Mouse (Mus musculus) embryonic facial prominence, embryonic 14.5 days (tissue): ENCODE measurements around the gene Gpr37. TPM values are rescaled to one million over a fixed set of nuclear protein-coding genes. Genes with fewer than 3 reads are reported as not detected.

Source experiments
- ATAC-seq: fragments of 200-750 bp; cut with Nextera tagmentation; 2 replicates; pipeline ENCODE4 v1.8.0; 2017; ENCODE audit warnings: low read depth, moderate number of reproducible peaks, moderate TSS enrichment
- DNase-seq: peaks from one replicate; pipeline ENCODE4 v3.0.0-alpha.2; 2015; ENCODE audit warnings: low spot score
- H3K27ac ChIP-seq: fragments of 300-500 bp; sonication (generic); replicated peaks from 2 replicates; pipeline ENCODE4 v1.5.1; 2014; ENCODE audit warnings: low read depth, mild to moderate bottlenecking, low read length, moderate library complexity
- H3K27me3 ChIP-seq: fragments of 300-500 bp; sonication (generic); replicated peaks from 2 replicates; pipeline ENCODE4 v1.6.1; 2014; ENCODE audit warnings: low read length; ENCODE audit not compliant: control insufficient read depth, insufficient read depth
- H3K36me3 ChIP-seq: fragments of 300-500 bp; sonication (generic); 2 replicates; pipeline ENCODE4 v1.6.1; 2014; ENCODE audit warnings: low read length, mixed read lengths; ENCODE audit not compliant: control insufficient read depth, insufficient read depth
- H3K4me1 ChIP-seq: fragments of 300-500 bp; sonication (generic); 2 replicates; pipeline ENCODE4 v1.6.1; 2014; ENCODE audit warnings: antibody characterized with exemption, low read length; ENCODE audit not compliant: control insufficient read depth, insufficient read depth
- H3K4me2 ChIP-seq: fragments of 300-500 bp; sonication (generic); 2 replicates; pipeline ENCODE4 v1.6.1; 2014; ENCODE audit warnings: low read depth, mild to moderate bottlenecking, low read length, moderate library complexity, mixed read lengths
- H3K4me3 ChIP-seq: fragments of 300-500 bp; sonication (generic); 2 replicates; pipeline ENCODE4 v1.5.1; 2014; ENCODE audit warnings: low read depth, mild to moderate bottlenecking, low read length
- H3K9ac ChIP-seq: fragments of 300-500 bp; sonication (generic); 2 replicates; pipeline ENCODE4 v1.6.1; 2014; ENCODE audit warnings: low read depth, mild to moderate bottlenecking, low read length, moderate library complexity, mixed read lengths
- H3K9me3 ChIP-seq: fragments of 300-500 bp; sonication (generic); 2 replicates; pipeline ENCODE4 v1.6.1; 2016; ENCODE audit warnings: low read length; ENCODE audit not compliant: control insufficient read depth
- whole genome bisulfite sequencing: fragments of 180-500 bp; shearing (Covaris S2); extraction: QIAGEN DNeasy Blood & Tissue Kit; methylation state at CpG from one replicate; pipeline ENCODE4 v1.1.7; 2014; 5-methylcytosine and 5-hydroxymethylcytosine counted together
- polyA plus RNA-seq: library from polyadenylated mRNA; unstranded; fragments of >200 nt; fragmentation: Nextera tagmentation; extraction: Ambion mirVana; gene quantifications from 2 replicates; pipeline ENCODE4 v1.2.1, GENCODE M21; 2014

Gpr37 gene
- 3.7 and 4.0 TPM in 2 replicates for polyA plus RNA-seq

GRCm38 (mm10) chr6:25690629-25691028 lies at the start of gene Gpr37:
Gene Gpr37, minus strand, starts transcription at chr6:25690729.
- Histone ChIP-seq H3K27ac (peak within 1 kb of the TSS; percentile 39; the same call in 1 of the 2 replicates), H3K36me3 (no peaks in the 10 kb centered on the region), H3K9me3 (no peaks in the 10 kb centered on the region), H3K27me3 (peaks cover 15% of the 10 kb centered on the region), H3K4me2 (peak within 1 kb of the TSS; percentile 95), H3K9ac (peak within 1 kb of the TSS; percentile 62), H3K4me1 (peaks cover 13% of the 10 kb centered on the region; the same call in 1 of the 2 replicates), H3K4me3 (peak within 1 kb of the TSS; percentile 54)
- 33% methylated on average over 7 of the region's 7 CpGs for WGBS
- DNase-seq (no peak), ATAC-seq (no peak)

DNA sequence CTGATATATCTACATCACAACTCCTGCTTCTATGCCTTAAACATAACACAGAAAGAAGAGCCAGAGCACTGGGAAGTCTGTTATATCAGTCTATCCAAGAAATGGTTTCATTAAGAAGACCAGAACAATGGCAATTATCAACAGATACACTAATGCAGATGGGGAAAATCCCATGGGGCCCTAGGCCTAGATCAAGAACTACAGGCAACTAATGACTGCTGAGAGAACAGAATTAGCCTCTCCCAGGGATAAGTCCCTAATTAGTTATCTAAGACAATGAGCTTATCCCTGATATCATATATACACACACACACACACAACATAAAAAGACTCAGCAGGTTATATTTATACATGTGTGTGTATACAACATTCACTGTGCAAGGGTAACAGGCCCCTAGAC lies 46.0 kb upstream of the Gpr37 start:
- DNase-seq, result peak; percentile 45
- H3K36me3 ChIP-seq, result 0 out of 2 replicates have a peak, but pooled peaks cover under 1% of the 10 kb centered on the region
- peak; percentile 86; the same call in 1 of the 2 replicates for ATAC-seq

DNA sequence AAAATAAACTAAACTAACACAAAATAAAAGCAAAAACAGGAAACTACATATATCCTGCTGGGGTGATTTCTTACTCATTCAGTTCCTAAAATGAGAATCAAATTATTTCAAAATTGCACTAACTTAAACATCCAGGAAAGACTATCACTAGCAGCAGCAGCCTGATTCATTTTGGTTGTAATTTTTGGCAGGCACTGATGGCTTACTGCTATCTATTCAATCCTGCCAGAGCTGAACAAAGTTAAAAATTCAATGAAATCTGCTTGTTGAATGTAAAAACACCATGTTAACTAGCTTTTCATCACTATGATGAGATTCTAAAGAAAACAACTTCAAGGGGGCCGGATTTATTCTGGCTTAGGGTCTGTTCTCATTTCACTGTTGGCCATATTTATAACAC lies 36.0 kb upstream of the Gpr37 start:
- ATAC-seq (no peak), DNase-seq (no peak)
- H3K27ac ChIP-seq, result no peak overlapping the region
- no peaks in the 10 kb centered on the region for H3K9me3 ChIP-seq
- H3K36me3 ChIP-seq, result no peaks in the 10 kb centered on the region
- no peak overlapping the region for H3K4me3 ChIP-seq
- H3K4me2 ChIP-seq, result no peak overlapping the region
- H3K9ac ChIP-seq, result no peak overlapping the region
- no peaks in the 10 kb centered on the region for H3K27me3 ChIP-seq
- 84% methylated on average over 1 of the region's 1 CpGs for WGBS
- H3K4me1 ChIP-seq, result no peaks in the 10 kb centered on the region

More for the DNA sequence above, 46.0 kb upstream of the Gpr37 start:
- no peaks in the 10 kb centered on the region for H3K9me3 ChIP-seq
- no peak overlapping the region for H3K4me3 ChIP-seq
- H3K27me3 ChIP-seq, result no peaks in the 10 kb centered on the region
- no peaks in the 10 kb centered on the region for H3K4me1 ChIP-seq
- no peak overlapping the region for H3K4me2 ChIP-seq
- H3K27ac ChIP-seq, result no peak overlapping the region
- no peak overlapping the region for H3K9ac ChIP-seq

DNA sequence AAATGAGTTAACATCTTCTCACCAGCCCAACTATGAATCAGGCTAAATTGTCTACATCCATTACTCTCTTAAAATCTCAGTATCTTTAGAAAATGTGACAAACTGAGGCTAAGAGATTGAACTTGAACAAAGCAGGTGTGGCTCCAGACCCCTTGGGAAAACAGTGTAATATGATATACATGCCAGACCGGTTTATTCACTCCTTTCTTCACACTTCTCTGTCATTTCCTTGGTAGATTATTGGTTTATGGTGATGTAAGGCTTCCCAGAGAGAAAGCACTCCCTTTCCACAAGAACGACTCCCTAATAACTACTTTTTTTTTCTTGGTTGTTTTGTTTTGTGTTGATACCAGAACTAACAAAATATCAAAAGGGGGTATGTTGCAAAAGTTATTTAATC lies 20.1 kb upstream of the Gpr37 start:
- Histone ChIP-seq H3K36me3 (no peaks in the 10 kb centered on the region), H3K4me2 (no peak overlapping the region), H3K9me3 (no peaks in the 10 kb centered on the region), H3K27me3 (no peaks in the 10 kb centered on the region), H3K27ac (no peak overlapping the region), H3K4me3 (no peak overlapping the region), H3K4me1 (no peaks in the 10 kb centered on the region), H3K9ac (no peak overlapping the region)
- ATAC-seq (peak; percentile 90), DNase-seq (peak; percentile 48)
- 22% methylated on average over 2 of the region's 2 CpGs for whole genome bisulfite sequencing

DNA sequence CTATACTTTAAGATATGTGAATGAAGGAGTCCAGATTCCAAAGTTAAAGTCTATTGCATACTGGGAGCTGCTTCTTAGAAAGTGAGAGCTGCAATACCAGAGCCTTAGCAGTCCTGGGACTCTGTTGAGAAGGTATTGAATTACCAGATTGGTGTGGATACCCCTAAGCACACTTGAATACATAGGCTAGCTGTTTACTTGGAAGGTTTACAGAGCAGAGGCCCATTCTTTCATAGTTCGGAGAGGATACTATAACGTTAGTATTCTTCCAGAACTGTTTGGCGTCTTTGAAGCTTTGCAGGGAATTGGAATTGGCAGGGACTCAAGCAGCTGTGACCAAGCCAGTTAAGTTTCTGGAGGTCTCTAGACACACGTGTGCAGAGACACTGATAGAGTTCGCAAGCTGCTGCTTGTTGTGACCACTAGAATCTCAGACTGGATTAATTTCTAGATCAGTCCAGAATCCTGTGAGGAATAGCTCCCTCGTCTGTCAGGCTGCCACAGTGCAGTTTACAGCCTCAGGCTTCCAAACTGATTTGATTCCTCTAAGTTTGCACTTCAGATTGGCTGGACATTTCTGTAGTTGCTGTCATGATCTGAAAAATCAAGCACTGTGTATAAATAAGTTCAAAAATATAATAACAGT lies 18.8 kb upstream of the Gpr37 start:
- Histone ChIP-seq H3K4me3 (no peak overlapping the region), H3K9me3 (no peaks in the 10 kb centered on the region), H3K27ac (no peak overlapping the region), H3K27me3 (no peaks in the 10 kb centered on the region), H3K4me2 (peak overlapping the region; percentile 20; the same call in 1 of the 2 replicates), H3K4me1 (no peaks in the 10 kb centered on the region), H3K36me3 (no peaks in the 10 kb centered on the region), H3K9ac (no peak overlapping the region)
- DNase-seq (peak; percentile 81), ATAC-seq (peak; percentile 78)
- WGBS, result 19% methylated on average over 6 of the region's 6 CpGs

GRCm38 (mm10) chr6:25699956-25700355 lies 9.4 kb upstream of the Gpr37 start:
- H3K9ac ChIP-seq, result no peak overlapping the region
- peak; percentile 5 for DNase-seq
- no peaks in the 10 kb centered on the region for H3K4me1 ChIP-seq
- no peaks in the 10 kb centered on the region for H3K27me3 ChIP-seq
- no peak for ATAC-seq
- 34% methylated on average over 2 of the region's 2 CpGs for WGBS
- no peaks in the 10 kb centered on the region for H3K9me3 ChIP-seq
- H3K4me2 ChIP-seq, result no peak overlapping the region
- H3K36me3 ChIP-seq, result no peaks in the 10 kb centered on the region
- no peak overlapping the region for H3K4me3 ChIP-seq
- H3K27ac ChIP-seq, result no peak overlapping the region

GRCm38 (mm10) chr6:25690284-25690605 lies 284 bp downstream of the Gpr37 start:
- H3K27me3 ChIP-seq, result peaks cover 15% of the 10 kb centered on the region
- WGBS, result under 1% methylated on average over 5 of the region's 5 CpGs
- DNase-seq, result peak; percentile 77

GRCm38 (mm10) chr6:25689520-25690283 lies 827 bp downstream of the Gpr37 start:
- under 1% methylated on average over 37 of the region's 43 CpGs for WGBS
- Histone ChIP-seq H3K9me3 (no peaks in the 10 kb centered on the region), H3K36me3 (no peaks in the 10 kb centered on the region), H3K9ac (peak overlapping the region; percentile 62), H3K27ac (peak overlapping the region; percentile 39; the same call in 1 of the 2 replicates), H3K27me3 (peaks cover 15% of the 10 kb centered on the region), H3K4me3 (peak overlapping the region; percentile 54), H3K4me2 (peak overlapping the region; percentile 95), H3K4me1 (peaks cover 13% of the 10 kb centered on the region; the same call in 1 of the 2 replicates)
- DNase-seq (peak; percentile 74), ATAC-seq (peak; percentile 79)

More at GRCm38 (mm10) chr6:25690284-25690605, 284 bp downstream of the Gpr37 start:
- Histone ChIP-seq H3K9me3 (no peaks in the 10 kb centered on the region), H3K4me1 (peaks cover 13% of the 10 kb centered on the region; the same call in 1 of the 2 replicates), H3K27ac (0 out of 2 replicates have a peak overlapping the region, but pooled peaks have one; percentile 39), H3K9ac (peak overlapping the region; percentile 62), H3K36me3 (no peaks in the 10 kb centered on the region), H3K4me3 (peak overlapping the region; percentile 54), H3K4me2 (peak overlapping the region; percentile 95)
- peak; percentile 70 for ATAC-seq
